Mouse (Mus musculus) small intestine, adult 2 months (tissue): ENCODE data around the gene Sgcg.

Experiments used
- CTCF ChIP-seq: fragments of 200-500 bp; IDR thresholded peaks from 2 replicates; pipeline ENCODE4 v1.5.1; 2012; ENCODE audit warnings: low read depth, mild to moderate bottlenecking, control low read depth, inconsistent platforms, low read length, moderate library complexity, mixed read lengths; ENCODE audit not compliant: insufficient replicate concordance, insufficient read length; ENCODE audit errors: extremely low read depth
- POLR2A ChIP-seq: fragments of 200-500 bp; IDR thresholded peaks from 2 replicates; pipeline ENCODE4 v1.6.1; 2012; ENCODE audit warnings: low read depth, mild to moderate bottlenecking, control low read depth, inconsistent platforms, low read length, moderate library complexity

DNA sequence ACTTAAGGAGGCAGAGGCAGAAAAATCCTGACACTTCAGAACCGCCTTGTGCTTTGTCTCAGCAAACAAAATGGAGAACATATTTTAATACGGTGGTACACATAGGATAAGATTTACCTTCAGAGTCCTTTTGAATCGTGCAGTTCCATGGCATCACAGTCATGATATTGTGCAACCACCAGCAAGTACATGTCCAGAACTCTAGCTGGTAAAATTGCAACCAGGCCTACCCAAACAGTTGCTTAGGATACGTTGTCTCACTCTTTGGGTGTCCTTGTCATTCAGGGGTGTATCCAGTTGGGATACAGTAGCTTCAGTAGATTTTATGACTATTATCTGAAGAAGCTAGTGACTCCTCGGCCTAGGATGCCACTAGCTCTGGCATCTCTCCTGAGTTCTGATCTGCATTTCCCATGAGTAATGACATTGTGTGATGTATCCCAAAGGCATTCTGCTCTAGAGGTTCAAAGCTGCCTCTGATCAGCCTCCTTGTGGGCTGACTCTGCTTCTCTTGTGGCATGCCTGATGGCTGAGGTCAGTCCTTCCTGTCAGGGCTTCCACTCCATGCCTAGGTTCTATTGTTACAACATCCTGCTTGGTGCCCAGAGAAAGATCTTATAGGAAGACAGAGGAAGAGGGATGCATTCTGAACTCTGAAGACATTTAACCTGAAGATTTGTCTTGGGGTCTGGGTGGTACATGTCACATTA, 86.9 kb downstream of the Sgcg start:
- no peak for TF ChIP-seq CTCF
- no peak for TF ChIP-seq POLR2A
